Mouse (Mus musculus) heart, embryonic 16.5 days (tissue): ENCODE measurements around the gene Atad5. TPM values are rescaled to one million over a fixed set of nuclear protein-coding genes. Genes with fewer than 3 reads are reported as not detected.
"Not testable (repeated sequence)": the region's sequence is repeated elsewhere in the genome, so short reads cannot be mapped to it uniquely, and the experiment has no call there.

Source experiments
- ATAC-seq: fragments of 200-750 bp; cut with Nextera tagmentation; replicated peaks from 2 replicates; pipeline ENCODE4 v1.8.0; 2017; ENCODE audit warnings: moderate number of reproducible peaks; ENCODE audit not compliant: insufficient read depth, low FRiP score; ENCODE audit errors: extremely low read depth
- H3K27ac ChIP-seq: fragments of 300-500 bp; sonication (generic); 2 replicates; pipeline ENCODE4 v1.5.1; 2014; ENCODE audit warnings: mild to moderate bottlenecking, low read length, control low read depth, moderate library complexity
- H3K27me3 ChIP-seq: fragments of 300-500 bp; sonication (generic); 2 replicates; pipeline ENCODE4 v1.6.1; 2014; ENCODE audit warnings: low read length, mixed read lengths; ENCODE audit not compliant: control insufficient read depth, insufficient read depth
- H3K36me3 ChIP-seq: fragments of 300-500 bp; sonication (generic); 2 replicates; pipeline ENCODE4 v1.6.1; 2014; ENCODE audit not compliant: control insufficient read depth, insufficient read depth
- H3K4me1 ChIP-seq: fragments of 300-500 bp; sonication (generic); 2 replicates; pipeline ENCODE4 v1.6.1; 2014; ENCODE audit warnings: low read length, mixed read lengths; ENCODE audit not compliant: control insufficient read depth, insufficient read depth
- H3K4me2 ChIP-seq: fragments of 300-500 bp; sonication (generic); 2 replicates; pipeline ENCODE4 v1.6.1; 2014; ENCODE audit warnings: low read depth, mild to moderate bottlenecking, control low read depth, low read length
- H3K4me3 ChIP-seq: fragments of 300-500 bp; sonication (generic); 2 replicates; pipeline ENCODE4 v1.5.1; 2014; ENCODE audit warnings: mild to moderate bottlenecking, control low read depth, low read length
- H3K9ac ChIP-seq: fragments of 300-500 bp; sonication (generic); 2 replicates; pipeline ENCODE4 v1.6.1; 2014; ENCODE audit warnings: low read length, control low read depth
- H3K9me3 ChIP-seq: fragments of 300-500 bp; sonication (generic); replicated peaks from 2 replicates; pipeline ENCODE4 v1.6.1; 2016; ENCODE audit warnings: low read length; ENCODE audit not compliant: control insufficient read depth
- WGBS: fragments of 180-500 bp; shearing (Covaris S2); extraction: QIAGEN DNeasy Blood & Tissue Kit; methylation state at CpG from one replicate; pipeline ENCODE4 v1.1.7; 2014; 5-methylcytosine and 5-hydroxymethylcytosine counted together
- polyA plus RNA-seq: library from polyadenylated mRNA; unstranded; fragments of >200 nt; fragmentation: Nextera tagmentation; extraction: Ambion mirVana; gene quantifications from 2 replicates; pipeline ENCODE4 v1.2.1, GENCODE M21; 2015

Atad5 gene
- polyA plus RNA-seq, 1 experiment from 2014 or later, result 5.0 TPM

DNA sequence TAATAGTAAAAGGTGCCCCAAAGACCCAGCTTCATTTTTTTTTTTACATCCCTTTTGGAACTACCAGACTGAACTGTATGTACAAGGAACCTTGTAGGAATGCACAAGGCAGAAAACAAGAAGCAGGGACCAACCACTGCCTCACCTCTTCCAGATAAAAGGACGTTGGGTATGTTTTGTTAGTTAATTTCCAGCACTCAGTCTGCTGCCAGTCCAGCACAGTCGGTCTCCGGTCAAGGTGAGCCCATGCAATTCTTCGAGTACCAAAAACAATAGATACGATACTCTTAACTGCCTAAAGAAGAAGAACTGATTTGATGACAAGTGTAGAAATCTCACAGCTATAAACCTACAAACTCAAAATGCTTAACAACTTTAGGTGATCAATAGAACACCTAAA, 48.6 kb downstream of the Atad5 start:
- ATAC-seq, result no peak
- Histone ChIP-seq H3K4me1 (peaks cover 3% of the 10 kb centered on the region; the same call in 1 of the 2 replicates), H3K4me2 (no peak overlapping the region), H3K36me3 (peaks cover 16% of the 10 kb centered on the region), H3K9ac (no peak overlapping the region), H3K9me3 (no peaks in the 10 kb centered on the region), H3K27me3 (no peaks in the 10 kb centered on the region), H3K27ac (no peak overlapping the region), H3K4me3 (no peak overlapping the region)
- 85% methylated on average over 5 of the region's 5 CpGs for WGBS

DNA sequence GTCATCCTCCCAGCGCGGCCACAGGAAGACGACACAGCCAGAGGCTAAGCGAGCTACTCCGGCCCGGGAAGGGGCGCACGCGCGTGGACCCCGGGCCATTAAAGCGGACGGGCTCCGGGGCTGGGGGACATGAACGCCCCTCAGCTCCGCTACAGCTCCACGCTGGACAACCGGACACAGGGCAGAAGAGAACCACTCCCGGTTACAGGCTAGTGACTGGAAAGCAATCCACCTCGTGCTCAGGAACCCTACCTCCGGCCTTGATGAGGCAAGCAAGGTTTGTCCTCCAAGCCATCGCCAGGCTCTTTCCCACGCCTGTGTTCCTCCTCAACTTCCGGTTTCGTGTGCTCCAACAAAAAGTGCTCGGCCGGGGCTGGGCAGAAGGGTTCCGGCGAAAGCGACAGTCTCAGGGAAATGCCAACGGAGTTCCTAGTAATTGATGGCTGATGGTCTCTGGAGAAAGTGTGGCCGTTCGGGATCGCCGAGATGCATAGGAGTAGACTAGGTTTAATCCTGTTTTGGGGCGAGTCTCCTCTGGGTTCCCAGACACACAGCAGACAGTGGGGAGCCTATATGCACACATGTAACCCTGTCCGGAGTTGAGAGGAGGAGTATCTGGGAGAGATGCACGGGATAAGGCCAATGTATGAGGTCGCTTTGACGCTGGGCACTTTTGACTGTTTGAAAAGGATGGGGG, 52.8 kb downstream of the Atad5 start, which contains the start of gene Tefm:
Gene Tefm, minus strand, starts transcription at position 351 of the 697 bp plus-strand sequence.
- H3K4me2 ChIP-seq, result peak within 1 kb of the TSS; percentile 86
- H3K9me3 ChIP-seq, result no peaks in the 10 kb centered on the region
- H3K4me3 ChIP-seq, result peak within 1 kb of the TSS; percentile 81
- no peaks in the 10 kb centered on the region for H3K27me3 ChIP-seq
- H3K4me1 ChIP-seq, result peaks cover 7% of the 10 kb centered on the region
- H3K36me3 ChIP-seq, result peaks cover 4% of the 10 kb centered on the region; the same call in 1 of the 2 replicates
- ATAC-seq, result peak; percentile 90
- WGBS, result under 1% methylated on average over 40 of the region's 40 CpGs
- H3K9ac ChIP-seq, result peak within 1 kb of the TSS; percentile 89
- H3K27ac ChIP-seq, result peak within 1 kb of the TSS; percentile 84

DNA sequence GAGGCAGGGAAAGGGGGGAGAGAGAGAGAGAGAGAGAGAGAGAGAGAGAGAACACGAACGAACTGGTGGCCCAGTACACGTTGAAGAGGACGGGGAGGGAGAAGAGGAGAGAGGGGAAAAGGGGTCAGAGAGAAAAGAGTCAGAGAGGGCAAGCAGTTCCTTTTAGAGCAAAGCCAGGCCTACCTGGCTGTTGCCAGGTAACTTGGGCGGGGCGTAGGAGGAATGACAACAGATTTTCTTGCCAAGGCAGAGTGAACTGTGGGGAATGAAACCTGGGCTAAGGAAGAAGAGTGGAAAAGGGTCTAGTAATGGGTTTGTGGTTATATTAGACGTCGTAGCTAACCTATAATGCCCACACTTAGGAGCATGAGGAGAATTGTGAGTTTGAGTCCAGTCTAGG, 53.7 kb downstream of the Atad5 start:
- Histone ChIP-seq H3K27me3 (no peaks in the 10 kb centered on the region), H3K4me3 (peak overlapping the region; percentile 81), H3K9me3 (no peaks in the 10 kb centered on the region), H3K9ac (peak overlapping the region; percentile 89), H3K27ac (no peak overlapping the region), H3K4me2 (peak overlapping the region; percentile 86), H3K36me3 (peaks cover 4% of the 10 kb centered on the region; the same call in 1 of the 2 replicates), H3K4me1 (peaks cover 7% of the 10 kb centered on the region)
- WGBS, result 42% methylated on average over 8 of the region's 8 CpGs
- no peak for ATAC-seq

DNA sequence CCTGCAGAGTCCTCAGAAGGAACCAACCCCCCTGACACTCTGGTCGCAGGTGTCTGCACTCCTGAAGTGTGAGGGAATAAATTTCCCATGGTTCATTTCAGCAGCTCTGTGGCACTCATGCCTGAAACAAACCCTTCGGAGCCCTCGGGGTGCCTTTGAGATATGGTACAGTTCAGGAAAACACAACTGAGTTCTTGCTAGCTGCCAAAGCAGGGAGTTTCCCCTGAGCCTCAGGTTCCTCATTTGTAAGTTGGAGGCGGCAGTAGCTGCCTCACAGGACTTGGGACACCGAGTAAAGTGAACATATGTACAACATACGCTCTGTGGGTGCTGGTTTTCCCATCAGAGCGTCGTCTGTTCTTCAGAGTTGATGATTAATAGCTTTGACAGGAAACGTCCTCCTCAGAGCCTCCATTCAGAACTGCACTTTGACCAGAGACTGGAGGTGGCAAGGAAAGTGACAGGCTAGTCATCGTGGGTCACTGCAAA, 56.6 kb downstream of the Atad5 start:
- Histone ChIP-seq H3K27ac (no peak overlapping the region), H3K36me3 (no peaks in the 10 kb centered on the region), H3K4me2 (no peak overlapping the region), H3K4me3 (no peak overlapping the region), H3K27me3 (no peaks in the 10 kb centered on the region), H3K9ac (no peak overlapping the region), H3K4me1 (peaks cover 9% of the 10 kb centered on the region), H3K9me3 (no peaks in the 10 kb centered on the region)
- no peak for ATAC-seq
- WGBS, result 39% methylated on average over 10 of the region's 10 CpGs

DNA sequence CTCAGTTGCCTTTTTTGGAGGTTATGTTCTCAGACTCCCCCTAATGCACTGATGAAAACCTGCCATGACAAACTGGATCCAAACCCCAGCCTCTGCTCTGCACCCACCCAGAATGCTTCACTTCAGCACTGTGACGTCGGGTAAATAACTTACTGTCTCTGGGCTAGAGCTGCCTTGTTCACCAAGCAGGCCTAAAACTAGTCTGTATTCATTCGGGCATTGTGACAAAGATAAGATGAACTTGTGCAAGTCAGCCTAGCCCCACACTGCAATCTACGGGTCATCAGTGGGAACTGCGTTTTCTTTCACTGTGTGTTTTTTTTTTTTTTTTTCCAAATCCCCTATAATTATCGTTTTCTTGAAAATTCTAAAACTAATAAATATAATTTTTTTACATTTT, 58.5 kb downstream of the Atad5 start:
- no peak for ATAC-seq
- 73% methylated on average over 6 of the region's 6 CpGs for WGBS

DNA sequence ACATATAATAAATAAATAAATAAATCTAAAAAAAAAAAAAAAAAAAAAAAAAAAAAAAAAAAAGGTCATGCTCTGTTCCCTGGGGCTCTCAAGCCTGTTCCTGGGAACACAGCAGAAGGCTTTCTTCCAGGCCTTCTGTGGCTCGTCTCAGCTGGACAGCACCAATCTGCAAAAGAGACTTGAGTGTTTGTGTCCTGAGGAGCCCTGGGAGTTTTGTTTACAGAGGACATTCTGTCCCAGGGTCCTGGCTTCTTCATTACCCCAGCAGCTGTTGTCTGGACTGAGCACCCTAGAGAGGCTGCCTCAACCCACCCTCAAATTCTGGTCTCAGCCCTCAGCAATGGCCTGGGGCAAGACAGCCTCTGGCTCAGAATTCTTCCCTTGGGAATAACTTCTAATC, 59.1 kb downstream of the Atad5 start:
- 58% methylated on average over 1 of the region's 1 CpGs for WGBS
- no peak overlapping the region for H3K4me2 ChIP-seq
- H3K27me3 ChIP-seq, result no peaks in the 10 kb centered on the region; the same call in 1 of the 2 replicates
- ATAC-seq, result no peak
- H3K4me1 ChIP-seq, result 0 out of 2 replicates have a peak, but pooled peaks cover 2% of the 10 kb centered on the region
- H3K9me3 ChIP-seq, result no peaks in the 10 kb centered on the region
- H3K27ac ChIP-seq, result no peak overlapping the region
- no peak overlapping the region for H3K9ac ChIP-seq
- no peak overlapping the region for H3K4me3 ChIP-seq
- no peaks in the 10 kb centered on the region for H3K36me3 ChIP-seq

More for the DNA sequence above, 58.5 kb downstream of the Atad5 start:
- H3K9ac ChIP-seq, result no peak overlapping the region
- H3K27ac ChIP-seq, result no peak overlapping the region
- no peaks in the 10 kb centered on the region for H3K27me3 ChIP-seq
- H3K4me1 ChIP-seq, result peaks cover 7% of the 10 kb centered on the region
- H3K4me2 ChIP-seq, result no peak overlapping the region
- H3K9me3 ChIP-seq, result no peaks in the 10 kb centered on the region
- no peak overlapping the region for H3K4me3 ChIP-seq
- no peaks in the 10 kb centered on the region for H3K36me3 ChIP-seq

DNA sequence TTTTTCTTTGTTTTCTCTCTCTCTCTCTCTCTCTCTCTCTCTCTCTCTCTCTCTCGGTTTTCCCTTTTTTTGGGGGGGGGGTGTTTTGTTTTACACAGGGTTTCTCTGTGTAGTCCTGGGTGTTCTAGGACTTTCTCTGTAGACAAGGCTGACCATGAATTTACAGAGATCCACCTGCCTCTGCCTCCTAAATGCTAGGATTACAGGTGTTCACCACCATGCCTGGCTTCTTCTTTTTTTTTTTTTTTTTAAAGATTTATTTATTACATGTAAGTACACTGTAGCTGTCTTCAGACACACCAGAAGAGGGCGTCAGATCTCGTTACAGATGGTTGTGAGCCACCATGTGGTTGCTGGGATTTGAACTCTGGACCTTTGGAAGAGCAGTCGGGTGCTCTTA, 59.8 kb downstream of the Atad5 start:
- not testable (repeated sequence) for H3K27me3 ChIP-seq, ATAC-seq, H3K4me1 ChIP-seq, H3K36me3 ChIP-seq, H3K4me3 ChIP-seq, H3K9ac ChIP-seq, H3K9me3 ChIP-seq, H3K27ac ChIP-seq, H3K4me2 ChIP-seq
- WGBS, result 56% methylated on average over 1 of the region's 4 CpGs

DNA sequence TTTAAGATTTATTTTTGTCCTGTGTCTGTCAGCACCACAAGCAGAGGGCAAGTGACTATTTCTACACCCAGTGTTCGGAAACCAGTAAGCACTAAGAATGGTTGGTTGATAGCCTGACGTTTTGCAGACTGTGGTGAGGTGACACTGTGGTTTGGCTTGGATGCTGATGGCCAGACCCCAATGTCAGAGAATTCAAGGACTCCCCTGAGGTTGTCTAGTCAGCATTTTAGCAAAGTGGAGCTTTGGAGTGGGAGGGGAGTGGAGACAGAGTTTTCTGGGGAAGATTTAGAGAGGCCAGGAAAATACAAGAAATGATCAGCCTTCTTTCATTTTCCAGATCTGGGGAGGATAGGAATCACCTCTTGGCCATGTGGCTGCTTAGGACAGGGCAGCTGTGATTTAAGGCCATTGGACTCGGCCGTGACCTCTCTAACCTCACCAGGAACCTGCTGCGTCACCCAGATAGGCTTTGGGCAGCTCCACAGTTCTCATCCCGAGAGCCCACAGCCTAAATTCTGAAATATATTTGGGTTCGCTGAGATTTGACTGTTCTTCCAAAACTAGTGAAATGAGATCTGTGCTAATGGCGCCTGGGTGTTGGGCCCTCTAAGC, 60.3 kb downstream of the Atad5 start:
- ATAC-seq, result no peak
- 0 out of 2 replicates have a peak, but pooled peaks cover 4% of the 10 kb centered on the region for H3K4me1 ChIP-seq
- WGBS, result 74% methylated on average over 8 of the region's 8 CpGs

DNA sequence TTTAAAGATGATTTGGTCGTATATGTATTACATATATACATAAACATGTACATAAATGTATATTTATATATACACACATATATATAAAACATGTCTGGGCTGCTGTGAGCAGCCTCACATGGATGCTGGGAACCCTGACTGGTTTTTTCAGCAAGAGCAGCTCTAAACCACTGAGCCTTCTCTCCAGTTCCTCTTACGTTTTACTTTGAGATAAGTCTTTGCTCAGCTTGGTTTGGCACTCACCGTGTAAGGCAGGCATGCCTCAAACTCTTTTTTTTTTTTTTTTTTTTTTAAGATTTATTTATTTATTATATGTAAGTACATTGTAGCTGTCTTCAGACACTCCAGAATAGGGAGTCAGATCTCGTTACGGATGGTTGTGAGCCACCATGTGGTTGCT, 61.4 kb downstream of the Atad5 start:
- Histone ChIP-seq H3K27me3 (peaks cover 16% of the 10 kb centered on the region), H3K9me3 (no peaks in the 10 kb centered on the region), H3K4me2 (no peak overlapping the region), H3K4me1 (0 out of 2 replicates have a peak, but pooled peaks cover 4% of the 10 kb centered on the region), H3K36me3 (no peaks in the 10 kb centered on the region), H3K27ac (no peak overlapping the region), H3K9ac (no peak overlapping the region), H3K4me3 (no peak overlapping the region)
- ATAC-seq, result no peak
- 62% methylated on average over 5 of the region's 5 CpGs for WGBS

More for the DNA sequence above, 60.3 kb downstream of the Atad5 start:
- no peaks in the 10 kb centered on the region for H3K9me3 ChIP-seq
- H3K27ac ChIP-seq, result no peak overlapping the region
- no peak overlapping the region for H3K9ac ChIP-seq
- H3K27me3 ChIP-seq, result peaks cover 6% of the 10 kb centered on the region
- H3K36me3 ChIP-seq, result no peaks in the 10 kb centered on the region
- no peak overlapping the region for H3K4me3 ChIP-seq
- no peak overlapping the region for H3K4me2 ChIP-seq
